Mouse (Mus musculus) lung, postnatal 0 days (tissue): ENCODE data around the gene Arhgef17.

Experiments used
- CTCF ChIP-seq: IDR thresholded peaks from 2 replicates; pipeline ENCODE4 v1.5.1; 2016; ENCODE audit warnings: antibody characterized with exemption, mild to moderate bottlenecking
- EP300 ChIP-seq: IDR thresholded peaks from 2 replicates; pipeline ENCODE4 v1.6.1; 2016; ENCODE audit warnings: antibody characterized with exemption, mild to moderate bottlenecking, control low read depth

DNA sequence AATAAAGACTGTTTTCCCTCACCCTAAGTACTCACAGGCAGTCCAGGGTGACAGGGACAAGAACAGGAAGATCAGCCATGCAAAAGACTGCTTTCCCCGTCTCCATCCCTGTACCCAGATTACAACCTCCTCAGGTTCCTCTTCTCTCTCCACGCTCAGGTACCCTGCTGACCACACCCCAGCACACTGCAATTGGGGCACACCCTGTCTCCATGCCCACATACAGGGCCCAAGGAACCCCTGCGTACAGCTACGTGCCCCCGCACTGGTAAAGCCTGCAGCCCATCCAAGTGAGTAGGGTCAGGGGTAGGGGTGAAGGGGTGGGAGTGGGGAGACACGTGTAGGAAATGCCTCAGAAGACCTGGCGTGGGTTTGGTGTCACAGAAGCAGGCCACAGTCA, 96.7 kb downstream of the Arhgef17 start:
- no peak for TF ChIP-seq CTCF
- TF ChIP-seq EP300: no peak
